Mouse (Mus musculus): ENCODE measurements at regions not wholly inside any gene's neighbourhood (a gene's known extent, or its start where the extent isn't known, plus 50 kb on each side); places are given as distances from the start of the nearest gene placed in this dataset.
A peak's percentile ranks its signal among the peaks of the same experiment; 100 is the strongest.

- H3K9ac ChIP-seq (ENCODE audit: insufficient read depth, low read depth) = no peak overlapping the region
- H3K9me3 ChIP-seq (replicated peaks; ENCODE audit: low read length) = no peaks in the 10 kb centered on the region
- H3K36me3 ChIP-seq (replicated peaks in 1 of 2; ENCODE audit: control insufficient read depth in 1 of 2, insufficient read depth in 1 of 2, low read length in 1 of 2) = no peaks in the 10 kb centered on the region
- no peak overlapping the region for H3K27ac ChIP-seq (ENCODE audit: insufficient read depth, low read depth)
- no peaks in the 10 kb centered on the region for H3K4me1 ChIP-seq (ENCODE audit: control insufficient read depth in 1 of 2, insufficient read depth in 2 of 2)
- no peak for DNase-seq (ENCODE audit: extremely low read depth)
- H3K4me3 ChIP-seq (replicated peaks in 1 of 3; ENCODE audit: low read depth in 2 of 3, low read length in 2 of 3, poor library complexity in 1 of 3) = no peak overlapping the region
- dilution Hi-C loops (cut with MboI; ENCODE audit: extremely low pct_ligation_motif_present, extremely low pct_unique_long_range_greater_than_20kb, low sequenced_read_pairs) (no loop called here), in situ Hi-C loops (cut with MboI; ENCODE audit: low pct_ligation_motif_present, low pct_unique_long_range_greater_than_20kb, low sequenced_read_pairs) (loop anchor here (10.0 kb wide), 1 partner anchor 61 kb away; no protein-coding TSS in a partner anchor)
- no peaks in the 10 kb centered on the region for H3K79me2 ChIP-seq (replicated peaks; ENCODE audit: control insufficient read depth, extremely low read depth, insufficient read depth, poor library complexity, severe bottlenecking)
- TF ChIP-seq KAT2A (IDR thresholded peaks at IDR 0.05; ENCODE audit: insufficient replicate concordance, low read length) = no peak
- no peak for TF ChIP-seq RCOR1 (conservative IDR thresholded peaks at IDR 0.05; ENCODE audit: low read depth, low read length)
- no peak for TF ChIP-seq MAZ (IDR thresholded peaks at IDR 0.05; ENCODE audit: low read depth, low read length)
- TF ChIP-seq ZNF384 (IDR thresholded peaks at IDR 0.05; ENCODE audit: low read depth, low read length) = no peak
- no peak for TF ChIP-seq USF1 (IDR thresholded peaks at IDR 0.05; ENCODE audit: low read depth, low read length)
- TF ChIP-seq TBP (conservative IDR thresholded peaks at IDR 0.05; ENCODE audit: low read depth, low read length) = no peak
- no peak for TF ChIP-seq JUND (conservative IDR thresholded peaks at IDR 0.05; ENCODE audit: low read depth, low read length)
- TF ChIP-seq E2F4 (IDR thresholded peaks at IDR 0.05; ENCODE audit: insufficient replicate concordance, low read depth, low read length) = no peak
- TF ChIP-seq MYC (IDR thresholded peaks at IDR 0.05; ENCODE audit: low read depth, low read length) = no peak
- TF ChIP-seq SMC3 (IDR thresholded peaks at IDR 0.05; ENCODE audit: low read depth, low read length) = no peak
- TF ChIP-seq IRF4 (IDR thresholded peaks at IDR 0.05; ENCODE audit: low read depth, low read length) = no peak
- no peak for TF ChIP-seq CTCF (conservative IDR thresholded peaks at IDR 0.05 in 1 of 2, IDR thresholded peaks at IDR 0.05 in 1 of 2; ENCODE audit: low read depth in 2 of 2, low read length in 2 of 2)
- TF ChIP-seq JUN (IDR thresholded peaks at IDR 0.05; ENCODE audit: insufficient read depth, low read depth, low read length) = no peak
- no peak for TF ChIP-seq CHD2 (IDR thresholded peaks at IDR 0.05; ENCODE audit: low read length)
- no peak for TF ChIP-seq MAFK (IDR thresholded peaks at IDR 0.05; ENCODE audit: insufficient replicate concordance, low read length)
- no peak for TF ChIP-seq GABPA (IDR thresholded peaks at IDR 0.05; ENCODE audit: insufficient replicate concordance, low read depth, low read length)
- no peak for TF ChIP-seq MXI1 (IDR thresholded peaks at IDR 0.05; ENCODE audit: low read depth, low read length)
- no peak for TF ChIP-seq PAX5 (IDR thresholded peaks at IDR 0.05; ENCODE audit: low read length)
- no peak overlapping the region for H3K4me2 ChIP-seq (ENCODE audit: insufficient read depth, low read depth, poor library complexity, severe bottlenecking)
- H3K27me3 ChIP-seq (replicated peaks) = no peaks in the 10 kb centered on the region
Observed at GRCm38 (mm10) chr5:103374162-103374561, 50.8 kb upstream of the Ptpn13 start.

DNA sequence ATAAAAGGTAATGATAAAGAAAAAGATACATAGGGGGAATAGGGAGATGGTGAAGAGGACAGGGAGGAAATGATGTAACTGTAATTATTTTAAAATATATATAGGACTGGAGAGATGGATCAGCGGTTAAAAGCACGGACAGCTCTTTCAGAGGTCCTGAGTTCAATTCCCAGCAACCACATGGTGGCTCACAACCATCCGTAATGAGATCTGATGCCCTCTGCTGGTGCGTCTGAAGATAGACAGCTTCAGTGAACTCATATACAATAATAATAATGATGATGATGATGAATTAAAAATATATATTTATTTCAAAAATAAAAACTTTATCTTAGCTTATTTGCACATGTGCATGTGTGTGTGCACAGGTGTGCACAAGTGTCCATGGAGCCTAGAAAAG lies 51.9 kb upstream of the Ptpn13 start:
- Histone ChIP-seq H3K27ac (ENCODE audit: insufficient read depth, low read depth) (no peak overlapping the region), H3K27me3 (replicated peaks) (no peaks in the 10 kb centered on the region), H3K4me2 (ENCODE audit: insufficient read depth, low read depth, poor library complexity, severe bottlenecking) (no peak overlapping the region), H3K9me3 (replicated peaks; ENCODE audit: low read length) (no peaks in the 10 kb centered on the region), H3K4me3 (replicated peaks in 1 of 3; ENCODE audit: low read depth in 2 of 3, low read length in 2 of 3, poor library complexity in 1 of 3) (no peak overlapping the region), H3K4me1 (ENCODE audit: control insufficient read depth in 1 of 2, insufficient read depth in 2 of 2) (no peaks in the 10 kb centered on the region), H3K79me2 (replicated peaks; ENCODE audit: control insufficient read depth, extremely low read depth, insufficient read depth, poor library complexity, severe bottlenecking) (no peaks in the 10 kb centered on the region), H3K36me3 (replicated peaks in 1 of 2; ENCODE audit: control insufficient read depth in 1 of 2, insufficient read depth in 1 of 2, low read length in 1 of 2) (no peaks in the 10 kb centered on the region), H3K9ac (ENCODE audit: insufficient read depth, low read depth) (no peak overlapping the region)
- TF ChIP-seq BHLHE40 (IDR thresholded peaks at IDR 0.05; ENCODE audit: low read depth, low read length) (no peak), KAT2A (IDR thresholded peaks at IDR 0.05; ENCODE audit: insufficient replicate concordance, low read length) (no peak), GABPA (IDR thresholded peaks at IDR 0.05; ENCODE audit: insufficient replicate concordance, low read depth, low read length) (no peak), RAD21 (IDR thresholded peaks at IDR 0.05; ENCODE audit: low read depth, low read length) (no peak), MAX (IDR thresholded peaks at IDR 0.05; ENCODE audit: low read length) (no peak), MAZ (IDR thresholded peaks at IDR 0.05; ENCODE audit: low read depth, low read length) (no peak), EP300 (IDR thresholded peaks at IDR 0.05; ENCODE audit: low read length) (no peak), TBP (conservative IDR thresholded peaks at IDR 0.05; ENCODE audit: low read depth, low read length) (no peak), ETS1 (conservative IDR thresholded peaks at IDR 0.05; ENCODE audit: low read depth, low read length) (no peak), JUND (conservative IDR thresholded peaks at IDR 0.05; ENCODE audit: low read depth, low read length) (no peak), UBTF (IDR thresholded peaks at IDR 0.05; ENCODE audit: low read depth, low read length) (no peak), ZNF384 (IDR thresholded peaks at IDR 0.05; ENCODE audit: low read depth, low read length) (no peak), MYC (IDR thresholded peaks at IDR 0.05; ENCODE audit: low read depth, low read length) (no peak), CTCF (conservative IDR thresholded peaks at IDR 0.05 in 1 of 2, IDR thresholded peaks at IDR 0.05 in 1 of 2; ENCODE audit: low read depth in 2 of 2, low read length in 2 of 2) (peak in 1 of 2 experiments; percentile 27; a peak in 1 of 4 replicates), SMC3 (IDR thresholded peaks at IDR 0.05; ENCODE audit: low read depth, low read length) (peak; percentile 8; the same call in 1 of the 2 replicates)
- in situ Hi-C loops (cut with MboI; ENCODE audit: low pct_ligation_motif_present, low pct_unique_long_range_greater_than_20kb, low sequenced_read_pairs) (loop anchor here (10.0 kb wide), 1 partner anchor 62 kb away; no protein-coding TSS in a partner anchor), dilution Hi-C loops (cut with MboI; ENCODE audit: extremely low pct_ligation_motif_present, extremely low pct_unique_long_range_greater_than_20kb, low sequenced_read_pairs) (no loop called here)
- no peak for DNase-seq (ENCODE audit: extremely low read depth)

Data from CH12.LX (cell line).